Mouse (Mus musculus) kidney, adult 2 months (tissue): ENCODE results near the gene Dph2. TPM values are rescaled to one million over a fixed set of nuclear protein-coding genes. Genes with fewer than 3 reads are reported as not detected.

Source experiments
- DNase-seq: peaks from one replicate; pipeline ENCODE4 v3.0.0; 2021
- H3K27ac ChIP-seq: fragments of 200-500 bp; 2 replicates; pipeline ENCODE4 v1.5.1; 2012; ENCODE audit warnings: low read depth, low read length, control low read depth, inconsistent platforms; ENCODE audit not compliant: insufficient read depth
- H3K27me3 ChIP-seq: fragments of 200-500 bp; replicated peaks from 2 replicates; pipeline ENCODE4 v1.6.1; 2012; ENCODE audit warnings: mild to moderate bottlenecking, moderate library complexity, low read length, inconsistent platforms; ENCODE audit not compliant: control insufficient read depth, insufficient read depth
- H3K36me3 ChIP-seq: fragments of 200-500 bp; 2 replicates; pipeline ENCODE4 v1.6.1; 2012; ENCODE audit warnings: mild to moderate bottlenecking, moderate library complexity, low read length, inconsistent platforms; ENCODE audit not compliant: control insufficient read depth, insufficient read depth
- H3K4me1 ChIP-seq: fragments of 200-500 bp; 2 replicates; pipeline ENCODE4 v1.6.1; 2011; ENCODE audit warnings: low read length; ENCODE audit not compliant: control insufficient read depth, insufficient read depth
- H3K4me3 ChIP-seq: fragments of 200-500 bp; 2 replicates; pipeline ENCODE4 v1.5.1; 2011; ENCODE audit warnings: mild to moderate bottlenecking, low read depth, low read length, control low read depth; ENCODE audit not compliant: insufficient read depth
- CTCF ChIP-seq: fragments of 200-500 bp; conservative IDR thresholded peaks from 2 replicates; pipeline ENCODE4 v1.5.1; 2011; ENCODE audit warnings: low read depth, mild to moderate bottlenecking, control low read depth, low read length, moderate library complexity, mixed read lengths; ENCODE audit not compliant: insufficient read depth, insufficient read length
- POLR2A ChIP-seq: fragments of 200-500 bp; IDR thresholded peaks from one replicate; pipeline ENCODE4 v1.6.1; 2011; ENCODE audit warnings: low read depth, low read length, control low read depth
- WGBS: fragments of 180-500 bp; shearing (Covaris S2); methylation state at CpG from one replicate; pipeline ENCODE4 v1.1.7; 2018; 5-methylcytosine and 5-hydroxymethylcytosine counted together
- polyA plus RNA-seq: library from polyadenylated mRNA; depleted of rRNA; stranded (reverse); fragments of >200 nt; gene quantifications from 2 replicates; pipeline ENCODE4 v1.2.3, GENCODE M21; 2012

Gene Dph2
- polyA plus RNA-seq, 1 experiment = 9.4 TPM

- Histone ChIP-seq H3K4me1 (0 out of 2 replicates have a peak, but pooled peaks cover 1% of the 10 kb centered on the region), H3K27ac (no peak overlapping the region), H3K27me3 (no peaks in the 10 kb centered on the region), H3K36me3 (peaks cover 3% of the 10 kb centered on the region; the same call in 1 of the 2 replicates), H3K4me3 (no peak overlapping the region)
- no peak for TF ChIP-seq CTCF
- no peak for TF ChIP-seq POLR2A
- no peak for DNase-seq
- 94% methylated on average over 6 of the region's 6 CpGs for WGBS
Observed at GRCm38 (mm10) chr4:117896031-117896430, 4.2 kb upstream of the Dph2 start.

GRCm38 (mm10) chr4:117895339-117895738 is 3.5 kb upstream of the Dph2 start:
- DNase-seq = no peak
- no peak overlapping the region for H3K27ac ChIP-seq
- 0 out of 2 replicates have a peak, but pooled peaks cover 2% of the 10 kb centered on the region for H3K4me1 ChIP-seq
- no peaks in the 10 kb centered on the region for H3K27me3 ChIP-seq
- H3K4me3 ChIP-seq = no peak overlapping the region
- peaks cover 3% of the 10 kb centered on the region; the same call in 1 of the 2 replicates for H3K36me3 ChIP-seq
- WGBS = 78% methylated on average over 7 of the region's 7 CpGs
- TF ChIP-seq POLR2A = no peak
- no peak for TF ChIP-seq CTCF

GRCm38 (mm10) chr4:117894601-117895000 is 2.8 kb upstream of the Dph2 start:
- Histone ChIP-seq H3K27me3 (no peaks in the 10 kb centered on the region), H3K4me3 (no peak overlapping the region), H3K4me1 (0 out of 2 replicates have a peak, but pooled peaks cover 2% of the 10 kb centered on the region), H3K27ac (no peak overlapping the region), H3K36me3 (peaks cover 3% of the 10 kb centered on the region; the same call in 1 of the 2 replicates)
- WGBS = 88% methylated on average over 8 of the region's 8 CpGs
- DNase-seq = no peak
- TF ChIP-seq POLR2A (no peak), CTCF (no peak)

GRCm38 (mm10) chr4:117893376-117893775 is 1.5 kb upstream of the Dph2 start:
- Histone ChIP-seq H3K4me1 (0 out of 2 replicates have a peak, but pooled peaks cover 2% of the 10 kb centered on the region), H3K4me3 (no peak overlapping the region), H3K27me3 (no peaks in the 10 kb centered on the region), H3K36me3 (peaks cover 3% of the 10 kb centered on the region; the same call in 1 of the 2 replicates), H3K27ac (no peak overlapping the region)
- 11% methylated on average over 9 of the region's 9 CpGs for WGBS
- DNase-seq = peak; percentile 62
- no peak for TF ChIP-seq POLR2A
- TF ChIP-seq CTCF = no peak

- Histone ChIP-seq H3K36me3 (no peaks in the 10 kb centered on the region), H3K27ac (no peak overlapping the region), H3K4me3 (no peak overlapping the region), H3K27me3 (no peaks in the 10 kb centered on the region), H3K4me1 (peaks cover 2% of the 10 kb centered on the region; the same call in 1 of the 2 replicates)
- no peak for TF ChIP-seq POLR2A
- TF ChIP-seq CTCF = no peak
- 74% methylated on average over 8 of the region's 8 CpGs for WGBS
- no peak for DNase-seq
Observed at GRCm38 (mm10) chr4:117890750-117891149, 1.1 kb downstream of the Dph2 start.

GRCm38 (mm10) chr4:117890031-117890430 is 1.8 kb downstream of the Dph2 start:
- TF ChIP-seq CTCF (no peak), POLR2A (no peak)
- 92% methylated on average over 14 of the region's 14 CpGs for WGBS
- no peak for DNase-seq
- Histone ChIP-seq H3K27me3 (no peaks in the 10 kb centered on the region), H3K4me3 (no peak overlapping the region), H3K27ac (no peak overlapping the region), H3K36me3 (no peaks in the 10 kb centered on the region; the same call in 1 of the 2 replicates), H3K4me1 (peaks cover 2% of the 10 kb centered on the region; the same call in 1 of the 2 replicates)

GRCm38 (mm10) chr4:117889471-117889870 is 2.4 kb downstream of the Dph2 start:
- Histone ChIP-seq H3K27me3 (no peaks in the 10 kb centered on the region), H3K4me1 (peaks cover 2% of the 10 kb centered on the region; the same call in 1 of the 2 replicates), H3K4me3 (no peak overlapping the region), H3K27ac (no peak overlapping the region), H3K36me3 (no peaks in the 10 kb centered on the region; the same call in 1 of the 2 replicates)
- no peak for DNase-seq
- no peak for TF ChIP-seq POLR2A
- 92% methylated on average over 15 of the region's 15 CpGs for WGBS

- no peak overlapping the region for H3K4me3 ChIP-seq
- no peak for DNase-seq
- no peaks in the 10 kb centered on the region for H3K27me3 ChIP-seq
- TF ChIP-seq CTCF = no peak
- TF ChIP-seq POLR2A = no peak
- 78% methylated on average over 2 of the region's 2 CpGs for WGBS
- H3K27ac ChIP-seq = no peak overlapping the region
- H3K36me3 ChIP-seq = no peaks in the 10 kb centered on the region; the same call in 1 of the 2 replicates
- peaks cover 6% of the 10 kb centered on the region; the same call in 1 of the 2 replicates for H3K4me1 ChIP-seq
Observed at GRCm38 (mm10) chr4:117887920-117888319, 3.9 kb downstream of the Dph2 start.
